Mouse (Mus musculus) midbrain, postnatal 0 days (tissue): ENCODE results near the gene Minos1. TPM values are rescaled to one million over a fixed set of nuclear protein-coding genes. Genes with fewer than 3 reads are reported as not detected.

Source experiments
- ATAC-seq: fragments of 200-750 bp; cut with Nextera tagmentation; 2 replicates; pipeline ENCODE4 v1.8.0; 2017; ENCODE audit warnings: moderate number of reproducible peaks, mild to moderate bottlenecking, moderate TSS enrichment, moderate library complexity; ENCODE audit not compliant: low FRiP score
- DNase-seq: peaks from one replicate; pipeline ENCODE4 v3.0.0-alpha.2; 2015; ENCODE audit warnings: low spot score
- H3K27ac ChIP-seq: fragments of 300-500 bp; sonication (generic); 2 replicates; pipeline ENCODE4 v1.5.1; 2014; ENCODE audit warnings: low read depth, mild to moderate bottlenecking, low read length, mixed read lengths
- H3K27me3 ChIP-seq: fragments of 300-500 bp; sonication (generic); 2 replicates; pipeline ENCODE4 v1.6.1; 2014; ENCODE audit warnings: low read length, control low read depth, mixed read lengths; ENCODE audit not compliant: insufficient read depth
- H3K36me3 ChIP-seq: fragments of 300-500 bp; sonication (generic); 2 replicates; pipeline ENCODE4 v1.6.1; 2014; ENCODE audit warnings: low read length, control low read depth, mixed read lengths; ENCODE audit not compliant: insufficient read depth
- H3K4me1 ChIP-seq: fragments of 300-500 bp; sonication (generic); 2 replicates; pipeline ENCODE4 v1.6.1; 2014; ENCODE audit warnings: mild to moderate bottlenecking, control low read depth, antibody characterized with exemption, low read length, mixed read lengths; ENCODE audit not compliant: insufficient read depth
- H3K4me2 ChIP-seq: fragments of 300-500 bp; sonication (generic); 2 replicates; pipeline ENCODE4 v1.6.1; 2014; ENCODE audit warnings: low read depth, mild to moderate bottlenecking, low read length, mixed read lengths; ENCODE audit not compliant: poor library complexity, severe bottlenecking
- H3K4me3 ChIP-seq: fragments of 300-500 bp; sonication (generic); 2 replicates; pipeline ENCODE4 v1.5.1; 2014; ENCODE audit warnings: low read depth, mild to moderate bottlenecking, low read length, moderate library complexity
- H3K9ac ChIP-seq: fragments of 300-500 bp; sonication (generic); replicated peaks from 2 replicates; pipeline ENCODE4 v1.6.1; 2014; ENCODE audit warnings: mild to moderate bottlenecking, low read length, moderate library complexity, mixed read lengths; ENCODE audit not compliant: poor library complexity, severe bottlenecking
- H3K9me3 ChIP-seq: fragments of 300-500 bp; sonication (generic); 2 replicates; pipeline ENCODE4 v1.6.1; 2016; ENCODE audit warnings: low read length, control low read depth
- CTCF ChIP-seq: IDR thresholded peaks from 2 replicates; pipeline ENCODE4 v1.5.1; 2016; ENCODE audit warnings: antibody characterized with exemption, mild to moderate bottlenecking
- WGBS: fragments of 180-500 bp; shearing (Covaris S2); extraction: QIAGEN DNeasy Blood & Tissue Kit; methylation state at CpG from one replicate; pipeline ENCODE4 v1.1.7; 2014; 5-methylcytosine and 5-hydroxymethylcytosine counted together
- polyA plus RNA-seq: library from polyadenylated mRNA; unstranded; fragments of >200 nt; fragmentation: Nextera tagmentation; extraction: Ambion mirVana; gene quantifications from 2 replicates; pipeline ENCODE4 v1.2.1, GENCODE M21; 2015
- total RNA-seq: library from RNA; depleted of rRNA; stranded (reverse); fragments of >200 nt; gene quantifications from 2 replicates; pipeline ENCODE4 v1.2.3, GENCODE M21; 2014

Gene Minos1
- total and polyA plus RNA-seq, 2 experiments from 2014 or later: 21.9 to 397 TPM

GRCm38 (mm10) chr4:139091478-139092355 is 39.2 kb downstream of the Minos1 start:
- Histone ChIP-seq H3K9me3 (no peaks in the 10 kb centered on the region), H3K4me2 (peak overlapping the region; percentile 86), H3K4me3 (peak overlapping the region; percentile 53), H3K36me3 (no peaks in the 10 kb centered on the region), H3K4me1 (no peaks in the 10 kb centered on the region), H3K27me3 (peaks cover 35% of the 10 kb centered on the region), H3K27ac (0 out of 2 replicates have a peak overlapping the region, but pooled peaks have one; percentile 38), H3K9ac (peak overlapping the region; percentile 44; the same call in 1 of the 2 replicates)
- TF ChIP-seq CTCF: no peak
- ATAC-seq: no peak
- WGBS: 4% methylated on average over 28 of the region's 28 CpGs
- DNase-seq: peak; percentile 64

GRCm38 (mm10) chr4:139091066-139091465 is 39.8 kb downstream of the Minos1 start:
- no peak overlapping the region for H3K9ac ChIP-seq
- no peak for ATAC-seq
- H3K4me3 ChIP-seq: no peak overlapping the region
- H3K36me3 ChIP-seq: no peaks in the 10 kb centered on the region
- no peak overlapping the region for H3K4me2 ChIP-seq
- TF ChIP-seq CTCF: no peak
- no peak overlapping the region for H3K27ac ChIP-seq
- no peaks in the 10 kb centered on the region for H3K4me1 ChIP-seq
- peaks cover 35% of the 10 kb centered on the region for H3K27me3 ChIP-seq
- WGBS: 42% methylated on average over 7 of the region's 7 CpGs
- no peak for DNase-seq
- no peaks in the 10 kb centered on the region for H3K9me3 ChIP-seq

- no peak overlapping the region for H3K27ac ChIP-seq
- H3K9me3 ChIP-seq: no peaks in the 10 kb centered on the region
- no peak for ATAC-seq
- no peaks in the 10 kb centered on the region for H3K4me1 ChIP-seq
- H3K36me3 ChIP-seq: no peaks in the 10 kb centered on the region
- H3K27me3 ChIP-seq: peaks cover 35% of the 10 kb centered on the region
- H3K4me3 ChIP-seq: no peak overlapping the region
- no peak for DNase-seq
- no peak overlapping the region for H3K9ac ChIP-seq
- 70% methylated on average over 15 of the region's 15 CpGs for WGBS
- TF ChIP-seq CTCF: no peak
- H3K4me2 ChIP-seq: no peak overlapping the region
Observed at GRCm38 (mm10) chr4:139090303-139090940, 40.5 kb downstream of the Minos1 start.

- H3K4me2 ChIP-seq: no peak overlapping the region
- H3K27ac ChIP-seq: no peak overlapping the region
- no peaks in the 10 kb centered on the region for H3K4me1 ChIP-seq
- H3K36me3 ChIP-seq: no peaks in the 10 kb centered on the region
- ATAC-seq (no peak), DNase-seq (no peak)
- TF ChIP-seq CTCF: no peak
- peaks cover 42% of the 10 kb centered on the region for H3K27me3 ChIP-seq
- WGBS: 71% methylated on average over 9 of the region's 9 CpGs
- H3K4me3 ChIP-seq: no peak overlapping the region
- H3K9ac ChIP-seq: no peak overlapping the region
- no peaks in the 10 kb centered on the region for H3K9me3 ChIP-seq
Observed at GRCm38 (mm10) chr4:139088982-139089671, 41.8 kb downstream of the Minos1 start.

- ATAC-seq: no peak
- Histone ChIP-seq H3K27ac (no peak overlapping the region), H3K9me3 (no peaks in the 10 kb centered on the region), H3K27me3 (peaks cover 27% of the 10 kb centered on the region), H3K4me2 (no peak overlapping the region), H3K9ac (no peak overlapping the region), H3K4me1 (peaks cover 16% of the 10 kb centered on the region), H3K36me3 (no peaks in the 10 kb centered on the region), H3K4me3 (no peak overlapping the region)
- no peak for TF ChIP-seq CTCF
- WGBS: 70% methylated on average over 4 of the region's 4 CpGs
- no peak for DNase-seq
Observed at GRCm38 (mm10) chr4:139086984-139087383, 43.9 kb downstream of the Minos1 start.
